Mouse (Mus musculus): ENCODE data around the gene Prss57.

Gene Prss57

DNA sequence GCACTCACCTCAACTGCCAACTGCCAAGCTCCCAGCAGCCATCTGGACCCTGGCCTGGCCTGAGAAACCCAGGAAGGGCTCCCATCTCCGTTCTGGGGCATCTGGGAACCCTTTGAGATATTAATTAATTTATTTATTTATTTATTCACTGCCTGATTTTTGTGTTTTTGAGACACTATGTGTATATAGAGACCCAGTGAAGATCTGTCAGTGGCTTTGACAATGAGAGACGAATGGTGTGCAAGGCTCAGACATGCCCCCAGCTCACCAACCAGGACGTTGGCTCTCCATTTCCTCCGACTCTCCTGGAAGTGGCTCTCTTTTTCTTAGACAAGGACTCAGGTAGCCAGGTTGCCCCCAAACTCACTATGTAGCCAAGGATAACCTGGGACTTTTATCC lies at the start of gene Prss57:
Prss57 (minus strand) TSS at position 101 of the 400 bp plus-strand sequence.
- no peak for DNase-seq (ENCODE audit: low spot score)

DNA sequence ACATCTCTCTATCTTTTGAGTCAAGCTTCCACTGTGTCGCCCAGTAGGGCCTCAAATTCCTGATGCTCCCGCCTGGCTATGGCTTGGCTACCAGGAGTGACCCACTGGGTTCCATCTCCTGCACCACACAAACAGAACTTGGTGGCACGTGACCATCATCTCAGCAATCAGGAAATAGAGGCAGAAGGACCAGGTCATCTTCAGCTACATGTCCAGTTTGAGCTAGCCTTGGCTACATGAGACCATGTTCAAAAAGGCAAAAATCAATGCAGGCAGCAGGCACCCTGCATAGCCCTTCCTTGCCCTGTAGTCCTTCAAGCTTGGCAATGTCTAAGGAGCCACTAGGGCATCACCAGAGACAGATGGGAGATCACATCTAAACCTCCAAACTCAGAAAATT lies 49.3 kb upstream of the Prss57 start:
- DNase-seq (ENCODE audit: low spot score) = no peak

DNA sequence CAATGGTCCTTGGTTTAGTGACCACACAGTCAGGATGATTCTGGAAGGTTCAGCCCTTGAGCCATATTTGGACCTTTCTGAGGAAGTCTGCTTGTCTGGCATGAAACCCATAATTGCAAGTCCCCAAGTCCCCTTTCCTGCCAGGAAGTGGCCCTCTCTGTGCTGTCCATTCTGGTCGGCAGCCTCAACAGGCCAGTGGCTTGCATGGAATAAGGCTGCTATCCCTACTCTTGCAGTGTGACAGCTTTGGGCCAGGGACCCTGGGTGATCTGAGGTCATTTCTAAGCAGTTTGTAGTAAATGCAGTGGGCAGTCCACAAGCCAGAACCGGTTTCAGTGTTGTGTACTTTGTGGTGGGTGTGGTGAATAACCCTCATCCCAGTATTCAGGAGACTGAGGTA lies 47.4 kb upstream of the Prss57 start:
- DNase-seq (ENCODE audit: low spot score) = no peak

- no peak for DNase-seq (ENCODE audit: low spot score)
Measured at GRCm38 (mm10) chr10:79836918-79837317, 46.2 kb upstream of the Prss57 start.

DNA sequence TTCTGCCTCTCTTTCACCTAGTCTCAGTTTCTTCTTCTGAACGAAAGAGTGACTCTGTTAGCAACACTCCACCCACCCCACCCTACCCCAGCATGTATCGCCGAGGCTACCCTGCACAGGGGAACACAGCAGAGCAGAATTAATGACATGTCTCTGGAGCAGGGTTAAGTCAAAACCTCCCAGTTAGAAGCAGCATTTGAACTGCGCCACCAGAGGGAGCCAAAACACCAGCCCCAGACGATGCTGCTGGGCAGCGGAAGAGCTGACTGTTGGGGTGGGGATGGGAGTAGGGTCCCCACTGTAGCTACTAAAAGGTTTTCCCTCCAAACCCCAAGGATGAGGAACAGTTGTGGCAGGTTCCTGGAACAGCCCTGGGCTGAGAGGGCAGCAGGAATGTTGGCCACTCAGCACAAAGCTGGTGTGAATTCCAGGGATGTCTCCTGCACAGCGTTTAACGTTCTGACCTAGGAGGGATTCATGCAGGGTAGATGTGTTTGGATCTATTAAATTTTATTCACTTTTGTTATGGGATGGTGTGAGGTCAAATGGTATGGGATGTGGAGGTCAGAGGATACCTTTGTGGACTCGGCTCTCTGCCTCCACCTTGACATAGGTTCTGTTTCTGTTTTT lies 44.1 kb upstream of the Prss57 start:
- DNase-seq (ENCODE audit: low spot score) = no peak

DNA sequence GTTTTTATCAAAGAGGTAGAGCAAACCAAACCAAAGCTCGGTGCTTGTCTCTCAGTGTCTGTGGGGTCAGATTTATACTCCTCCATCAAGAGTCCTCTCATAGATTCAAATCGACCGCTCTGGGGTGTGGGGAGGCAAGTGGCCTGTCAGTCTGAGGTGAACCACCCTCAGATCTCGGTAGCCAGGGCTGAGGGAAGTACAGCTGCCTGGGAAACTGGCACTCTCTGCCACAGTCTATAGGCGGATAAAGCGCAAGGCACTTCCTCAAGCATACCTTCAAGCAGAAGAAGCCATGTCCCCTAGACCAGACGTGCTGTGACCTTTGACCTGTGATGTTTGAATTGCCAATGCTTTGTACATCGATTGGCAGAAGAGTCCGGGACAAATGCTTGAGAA lies 42.0 kb upstream of the Prss57 start:
- no peak for DNase-seq (ENCODE audit: low spot score)

DNA sequence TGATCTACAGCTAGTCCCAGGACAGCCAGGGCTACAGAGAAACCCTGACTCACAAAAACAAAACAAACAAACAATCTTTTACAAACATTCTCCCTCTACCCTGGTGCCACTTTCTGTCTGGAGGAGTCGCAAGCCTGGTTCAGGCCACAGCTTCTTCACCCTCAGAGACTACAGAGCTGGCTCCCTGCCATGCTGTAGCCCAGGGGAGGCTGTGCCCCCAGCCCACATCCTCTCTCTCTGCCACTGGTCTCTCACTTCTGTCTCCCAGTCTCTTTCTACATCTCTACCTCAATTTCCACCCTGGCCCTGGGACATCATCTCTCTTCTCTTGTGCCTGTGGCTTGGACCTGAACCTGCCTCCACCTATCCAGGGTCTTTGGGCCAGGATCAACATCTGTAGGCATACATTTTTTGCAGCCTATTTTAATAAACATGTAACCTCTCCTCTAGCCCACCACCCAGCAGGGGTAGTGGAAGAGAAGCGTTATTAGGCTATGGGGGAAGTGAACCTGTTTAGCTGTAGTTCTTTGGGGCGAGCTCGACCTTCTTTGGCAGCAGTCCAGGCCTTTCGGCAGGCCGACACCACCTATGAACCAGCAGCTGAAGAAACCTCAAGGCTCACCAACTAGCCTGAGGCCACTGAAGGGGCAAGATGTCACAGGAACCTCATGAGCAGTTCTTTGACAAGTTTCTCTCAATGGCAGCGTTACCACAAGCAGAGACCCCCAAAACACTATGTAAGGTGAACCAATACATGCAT lies 41.4 kb upstream of the Prss57 start:
- no peak for DNase-seq (ENCODE audit: low spot score)

GRCm38 (mm10) chr10:79831583-79831982 lies 40.8 kb upstream of the Prss57 start:
- DNase-seq (ENCODE audit: low spot score) = no peak

DNA sequence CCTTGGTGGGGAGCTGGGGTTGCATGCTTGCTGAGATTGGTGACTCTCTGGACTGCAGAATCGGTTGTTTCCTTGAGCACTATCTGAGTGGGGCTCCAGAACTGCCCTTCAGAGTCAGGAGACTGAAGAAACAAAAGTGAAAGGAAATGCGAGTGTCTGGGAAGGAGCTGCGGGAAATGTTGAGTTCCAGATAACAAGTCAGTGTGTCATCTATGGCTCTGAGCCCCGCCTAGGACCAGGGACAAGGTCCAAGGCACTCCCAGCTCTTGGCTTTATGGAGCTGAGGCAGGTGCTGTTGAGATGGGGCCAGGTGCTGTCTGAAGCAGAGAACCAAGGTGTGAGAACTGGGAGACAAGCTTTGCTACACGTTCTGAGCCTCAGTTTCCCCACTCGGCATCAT lies 33.7 kb upstream of the Prss57 start:
- DNase-seq (ENCODE audit: low spot score) = no peak

GRCm38 (mm10) chr10:79823011-79823410 lies 32.2 kb upstream of the Prss57 start:
- no peak for DNase-seq (ENCODE audit: low spot score)

DNA sequence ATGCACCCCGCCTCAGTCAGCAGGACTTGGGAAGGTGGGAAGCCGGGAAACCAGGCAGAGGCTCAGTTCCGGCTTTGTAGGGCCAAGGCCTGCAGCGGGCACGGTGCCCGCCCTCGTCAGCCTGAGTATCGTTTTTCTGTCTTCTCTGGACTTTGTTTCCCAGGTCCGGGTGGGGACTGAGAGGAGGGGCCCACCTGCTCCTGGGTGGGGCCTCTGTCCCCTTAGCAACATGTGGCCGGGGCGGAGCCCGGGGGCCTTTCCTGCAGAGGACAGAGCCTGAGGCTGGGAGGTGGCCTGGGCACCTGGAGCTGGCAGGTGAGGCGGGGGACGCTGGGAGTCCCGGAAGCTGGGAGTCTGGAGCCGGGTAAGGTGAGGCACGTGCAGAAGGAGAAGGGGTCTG lies 31.6 kb upstream of the Prss57 start:
- no peak for DNase-seq (ENCODE audit: low spot score)

- no peak for DNase-seq (ENCODE audit: low spot score)
Measured at GRCm38 (mm10) chr10:79821731-79822130, 31.0 kb upstream of the Prss57 start.

DNA sequence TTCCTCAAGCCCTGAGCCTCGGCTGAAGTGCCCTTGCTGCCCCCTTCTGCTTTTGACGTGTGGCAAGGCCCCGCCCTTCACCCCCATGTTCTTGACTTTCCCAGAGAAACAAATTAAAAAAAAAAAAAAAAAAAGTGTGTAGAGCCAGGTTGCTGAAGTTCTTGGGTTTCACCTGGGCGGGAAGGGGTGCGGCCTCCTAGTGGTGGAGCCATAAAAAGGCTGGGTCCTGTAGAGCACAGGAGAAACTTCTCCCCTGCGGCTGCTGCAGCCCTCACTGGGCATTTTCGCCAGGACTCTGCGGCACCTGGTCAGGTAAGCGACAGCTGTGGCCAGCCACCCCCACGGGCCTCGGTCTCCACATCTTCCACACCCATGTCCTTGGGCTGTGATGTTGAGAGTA lies 30.0 kb upstream of the Prss57 start, which contains the start of gene Misp:
Misp (plus strand) TSS at position 208 of the 400 bp plus-strand sequence.
- DNase-seq (ENCODE audit: low spot score) = no peak

GRCm38 (mm10) chr10:79820277-79820676 lies 29.5 kb upstream of the Prss57 start:
- DNase-seq (ENCODE audit: low spot score) = no peak

DNA sequence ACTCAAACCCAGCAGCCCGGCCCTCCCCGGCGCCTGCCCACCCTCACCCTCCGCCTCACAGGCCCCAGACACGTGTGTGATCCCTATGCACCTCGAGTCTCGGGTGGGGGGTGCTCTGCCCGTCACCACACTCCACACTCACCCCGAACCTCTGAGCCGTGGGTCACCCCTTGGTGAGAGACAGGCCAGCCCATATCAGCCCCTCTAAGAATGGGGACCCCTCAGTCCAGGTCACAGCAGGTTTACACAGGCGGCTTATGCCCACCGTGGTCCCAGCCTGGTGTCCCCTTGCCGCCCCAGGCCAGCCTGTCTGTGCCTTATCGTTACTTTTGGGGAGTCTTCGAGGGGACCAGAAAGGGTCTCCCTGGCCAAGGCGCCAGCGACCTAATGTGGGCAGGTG lies 28.8 kb upstream of the Prss57 start:
- DNase-seq (ENCODE audit: low spot score) = no peak

DNA sequence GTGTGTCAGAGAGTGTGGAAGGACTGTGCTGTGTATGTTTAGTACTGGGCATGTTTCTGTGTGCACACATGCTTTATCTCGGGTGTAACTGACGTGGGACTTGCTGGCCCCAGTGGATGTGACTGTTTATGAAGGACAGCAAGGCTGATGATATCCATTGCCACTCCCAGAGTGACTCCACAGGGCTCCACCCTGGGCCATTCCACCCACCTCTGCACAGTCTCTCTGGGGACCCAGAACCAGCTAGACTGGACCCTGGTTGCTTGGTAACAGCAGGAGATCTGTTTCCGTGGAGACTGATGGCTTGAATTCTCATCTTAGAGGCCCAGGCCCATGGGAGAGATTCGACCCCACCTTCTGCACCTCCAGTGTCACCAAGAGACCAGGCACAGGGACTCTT lies 27.5 kb upstream of the Prss57 start:
- no peak for DNase-seq (ENCODE audit: low spot score)

DNA sequence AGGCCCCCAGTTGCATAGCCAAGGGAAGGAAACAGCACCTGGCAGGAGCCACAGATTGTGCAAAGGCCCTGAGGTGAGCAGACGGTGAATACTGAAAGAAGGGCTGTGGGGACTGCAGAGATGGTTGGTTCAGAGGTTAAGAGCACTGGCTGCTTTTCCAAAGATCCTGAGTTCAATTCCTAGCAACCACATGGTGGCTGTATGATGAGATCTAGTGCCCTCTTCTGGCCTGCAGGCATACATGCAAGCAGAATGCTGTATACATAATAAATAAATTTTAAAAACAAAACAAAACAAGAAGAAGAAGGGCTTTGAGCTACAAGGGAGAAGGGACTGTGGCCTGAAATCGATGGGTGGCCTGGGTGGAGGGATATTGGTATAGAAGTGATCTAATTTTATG lies 26.4 kb upstream of the Prss57 start:
- no peak for DNase-seq (ENCODE audit: low spot score)

GRCm38 (mm10) chr10:79815671-79816494 lies 25.1 kb upstream of the Prss57 start:
- DNase-seq (ENCODE audit: low spot score) = no peak

DNA sequence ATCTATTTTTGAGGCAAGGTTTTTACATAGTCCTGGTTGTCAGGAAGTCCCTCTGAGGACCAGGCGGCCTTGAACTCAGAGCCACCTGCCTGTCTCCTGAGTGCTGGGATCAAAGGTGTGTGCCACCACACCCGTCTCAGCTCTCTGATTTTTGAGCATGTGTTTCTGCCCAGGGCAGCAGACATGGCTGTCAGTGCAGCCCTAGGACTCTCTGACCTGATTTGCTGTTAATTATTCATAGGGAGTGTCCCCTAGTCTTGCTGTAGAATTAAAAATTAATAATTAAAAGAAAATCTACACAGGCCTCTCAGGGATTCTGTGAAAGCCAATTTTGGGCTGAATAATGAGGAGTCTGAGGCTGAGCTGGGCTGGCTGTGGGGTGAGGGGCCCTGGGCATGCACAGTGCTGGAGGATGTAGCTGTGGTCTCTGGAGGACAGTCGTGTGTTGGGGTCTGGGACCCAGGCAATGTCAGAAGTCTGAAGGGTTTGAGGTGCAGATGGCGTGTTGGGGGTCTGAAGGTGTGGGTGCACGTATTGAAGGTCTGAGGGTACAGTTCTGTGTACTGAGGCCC lies 23.6 kb upstream of the Prss57 start:
- no peak for DNase-seq (ENCODE audit: low spot score)

DNA sequence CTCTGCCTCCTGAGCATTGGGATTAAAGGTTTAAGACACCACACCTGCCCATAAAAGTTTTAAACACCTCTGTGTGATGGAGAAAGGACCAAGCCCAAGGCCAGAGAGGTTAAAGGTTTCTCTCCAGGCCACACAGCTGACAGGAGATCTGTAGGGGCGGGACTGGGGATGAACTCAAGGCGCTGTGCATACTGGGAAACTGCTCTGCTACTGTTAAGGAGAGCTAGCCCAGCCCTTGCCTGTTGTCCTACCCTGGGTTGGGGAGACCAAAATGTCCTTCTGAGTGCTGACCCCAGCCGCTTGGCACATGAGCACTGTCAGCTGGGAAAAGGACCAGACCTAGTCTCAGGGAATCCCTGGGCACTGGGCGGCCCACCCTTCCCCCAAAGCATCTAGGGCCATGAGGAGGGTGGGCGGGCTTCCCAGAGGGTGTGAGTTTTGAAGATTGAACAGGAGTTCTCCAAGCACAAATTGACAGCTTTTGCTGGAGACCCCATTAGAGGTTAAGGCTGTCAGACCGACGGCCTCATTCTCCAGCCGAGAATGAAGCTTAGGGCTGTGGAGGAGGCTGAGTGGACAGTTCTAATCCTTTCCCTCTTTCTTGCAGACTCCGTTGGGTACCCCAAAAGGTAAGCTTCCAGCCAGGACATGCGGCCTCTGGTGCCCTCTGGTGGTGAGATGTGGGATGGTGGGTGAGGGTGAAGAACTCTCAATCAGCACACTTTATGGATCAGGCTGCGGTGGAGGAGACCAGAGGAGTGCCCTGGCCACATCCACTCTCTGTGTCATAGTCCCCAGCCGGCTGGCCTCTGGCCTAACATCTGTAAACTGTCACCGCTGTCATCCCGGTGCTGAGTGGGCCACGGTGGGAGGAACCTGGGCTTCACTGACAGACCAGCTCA lies 21.2 kb upstream of the Prss57 start:
- DNase-seq (ENCODE audit: low spot score) = peak; percentile 62

DNA sequence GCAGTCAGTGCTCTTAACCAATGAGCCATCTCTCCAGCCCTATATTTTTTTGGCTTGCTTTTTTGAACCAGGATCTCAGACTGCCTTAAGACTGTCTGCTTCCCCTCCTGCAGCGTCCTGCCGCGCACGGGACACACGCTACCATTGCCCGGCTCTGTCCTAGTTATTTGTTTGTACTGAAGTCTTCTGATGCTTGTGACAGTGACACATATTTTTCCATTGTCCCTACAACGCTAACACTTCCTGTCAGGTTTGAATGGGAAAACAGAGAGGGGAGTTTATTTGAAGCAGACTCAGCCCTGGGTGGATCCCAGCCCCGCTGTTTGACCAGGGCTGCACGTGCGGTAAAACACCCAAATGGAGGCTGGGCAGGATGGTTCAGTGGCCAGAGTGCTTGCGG lies 18.0 kb upstream of the Prss57 start:
- DNase-seq (ENCODE audit: low spot score) = no peak

DNA sequence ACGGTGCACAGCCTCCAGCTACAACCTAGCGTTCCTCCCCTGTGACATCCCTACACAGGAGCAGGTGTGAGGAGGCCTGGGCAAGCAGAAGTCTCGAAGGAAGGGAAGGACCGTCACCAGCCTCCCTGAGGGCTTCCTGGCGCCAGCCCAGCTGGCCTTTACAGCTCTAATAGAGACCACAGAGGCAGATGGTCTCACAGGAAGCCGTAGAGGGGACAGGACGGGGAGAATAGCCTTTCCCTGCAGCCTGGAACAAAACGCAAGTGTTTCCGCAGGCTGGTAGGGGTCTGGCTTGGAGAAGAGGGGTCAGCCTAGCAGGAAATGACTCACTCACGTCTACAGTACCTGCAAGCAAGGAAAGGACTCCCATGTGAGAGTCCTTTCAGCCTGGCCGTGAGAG lies 17.1 kb upstream of the Prss57 start:
- DNase-seq (ENCODE audit: low spot score) = no peak

Data from left cerebral cortex, adult 11 months (tissue).